Mouse (Mus musculus): ENCODE data around the gene Vps37b.
"Not testable (repeated sequence)": the region's sequence is repeated elsewhere in the genome, so short reads cannot be mapped to it uniquely, and the experiment has no call there.

Vps37b gene

GRCm38 (mm10) chr5:124032001-124032508 is at the start of gene Vps37b:
TSS of gene Vps37b (minus strand) at chr5:124032270.
- peak; percentile 74 for DNase-seq (ENCODE audit: low read depth, low spot score)

- DNase-seq (ENCODE audit: low read depth, low spot score): no peak
Observed at GRCm38 (mm10) chr5:124079880-124080279, 47.8 kb upstream of the Vps37b start.

- no peak for DNase-seq (ENCODE audit: low read depth, low spot score)
Observed at GRCm38 (mm10) chr5:124078794-124079416, 46.8 kb upstream of the Vps37b start.

GRCm38 (mm10) chr5:124077856-124078460 is 45.9 kb upstream of the Vps37b start:
- DNase-seq (ENCODE audit: low read depth, low spot score): no peak

GRCm38 (mm10) chr5:124077241-124077640 is 45.2 kb upstream of the Vps37b start:
- DNase-seq (ENCODE audit: low read depth, low spot score): no peak

GRCm38 (mm10) chr5:124076559-124076958 is 44.5 kb upstream of the Vps37b start:
- no peak for DNase-seq (ENCODE audit: low read depth, low spot score)

- DNase-seq (ENCODE audit: low read depth, low spot score): no peak
Observed at GRCm38 (mm10) chr5:124075716-124076115, 43.6 kb upstream of the Vps37b start.

GRCm38 (mm10) chr5:124074845-124075307 is 42.8 kb upstream of the Vps37b start:
- DNase-seq (ENCODE audit: low read depth, low spot score): no peak

GRCm38 (mm10) chr5:124073682-124074081 is 41.6 kb upstream of the Vps37b start:
- peak; percentile 82 for DNase-seq (ENCODE audit: low read depth, low spot score)

- DNase-seq (ENCODE audit: low read depth, low spot score): no peak
Observed at GRCm38 (mm10) chr5:124069657-124070056, 37.6 kb upstream of the Vps37b start.

- DNase-seq (ENCODE audit: low read depth, low spot score): no peak
Observed at GRCm38 (mm10) chr5:124062037-124062824, 30.2 kb upstream of the Vps37b start.

GRCm38 (mm10) chr5:124059677-124060076 is 27.6 kb upstream of the Vps37b start:
- no peak for DNase-seq (ENCODE audit: low read depth, low spot score)

GRCm38 (mm10) chr5:124058749-124059148 is 26.7 kb upstream of the Vps37b start:
- DNase-seq (ENCODE audit: low read depth, low spot score): no peak

GRCm38 (mm10) chr5:124056956-124057355 is 24.9 kb upstream of the Vps37b start:
- no peak for DNase-seq (ENCODE audit: low read depth, low spot score)

GRCm38 (mm10) chr5:124056219-124056618 is 24.1 kb upstream of the Vps37b start:
- DNase-seq (ENCODE audit: low read depth, low spot score): no peak

GRCm38 (mm10) chr5:124052641-124053040 is 20.6 kb upstream of the Vps37b start:
- not testable (repeated sequence) for DNase-seq (ENCODE audit: low read depth, low spot score)

- no peak for DNase-seq (ENCODE audit: low read depth, low spot score)
Observed at GRCm38 (mm10) chr5:124051899-124052491, 19.9 kb upstream of the Vps37b start.

GRCm38 (mm10) chr5:124050095-124051050 is 18.3 kb upstream of the Vps37b start:
- no peak for DNase-seq (ENCODE audit: low read depth, low spot score)

GRCm38 (mm10) chr5:124049249-124050045 is 17.4 kb upstream of the Vps37b start:
- peak; percentile 72 for DNase-seq (ENCODE audit: low read depth, low spot score)

All from skeletal muscle tissue, adult 2 months (tissue).